Mouse (Mus musculus) neural tube, embryonic 10.5 days (tissue): Measurements from ENCODE around the gene Cd276.
"Not testable (repeated sequence)": the region's sequence is repeated elsewhere in the genome, so short reads cannot be mapped to it uniquely, and the experiment has no call there.

Experiments
- DNase-seq: peaks from one replicate; pipeline ENCODE4 v3.0.0-alpha.2; 2017; ENCODE audit warnings: low spot score; ENCODE audit errors: extremely low spot score

Cd276 gene

DNA sequence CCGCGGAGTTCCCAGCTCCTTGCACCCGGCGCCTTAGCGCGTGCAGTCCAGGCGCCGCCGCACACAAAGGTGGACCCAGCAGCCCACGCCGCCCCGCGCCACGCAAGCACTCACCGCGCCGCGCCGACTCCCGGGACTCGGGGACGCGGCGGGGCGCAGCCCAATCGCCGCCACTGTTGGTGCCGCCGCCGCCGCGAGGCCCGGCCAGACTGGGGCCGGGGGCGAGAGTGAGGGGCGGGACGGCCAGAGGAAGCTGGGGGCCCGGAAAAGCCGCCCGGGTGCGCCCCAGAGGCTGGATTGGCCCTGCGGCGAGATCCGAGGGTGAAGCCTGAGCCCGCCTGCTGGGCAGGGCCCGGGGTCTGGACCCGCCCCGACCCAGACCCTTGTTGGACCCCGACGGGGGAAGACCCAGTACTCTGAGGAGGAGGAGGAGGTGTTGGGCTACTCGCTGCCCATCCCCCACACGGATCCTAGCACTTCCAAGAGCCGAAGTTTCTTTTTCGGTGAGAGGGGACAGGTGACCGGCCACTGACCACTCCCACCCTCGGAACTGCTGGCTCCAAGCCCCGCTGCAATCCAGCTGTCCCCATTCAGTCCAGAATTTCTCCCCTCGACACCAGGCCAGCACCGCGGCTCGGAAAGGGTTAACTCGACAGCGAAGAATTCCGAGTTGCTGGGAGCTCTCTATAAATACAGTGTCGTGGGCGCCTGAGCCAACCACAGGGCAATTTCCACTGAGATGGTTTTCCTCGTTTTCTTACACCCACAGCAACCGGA, at the start of gene Cd276:
Cd276 (minus strand) TSS at position 530 of the 777 bp plus-strand sequence.
- peak; percentile 82 for DNase-seq

DNA sequence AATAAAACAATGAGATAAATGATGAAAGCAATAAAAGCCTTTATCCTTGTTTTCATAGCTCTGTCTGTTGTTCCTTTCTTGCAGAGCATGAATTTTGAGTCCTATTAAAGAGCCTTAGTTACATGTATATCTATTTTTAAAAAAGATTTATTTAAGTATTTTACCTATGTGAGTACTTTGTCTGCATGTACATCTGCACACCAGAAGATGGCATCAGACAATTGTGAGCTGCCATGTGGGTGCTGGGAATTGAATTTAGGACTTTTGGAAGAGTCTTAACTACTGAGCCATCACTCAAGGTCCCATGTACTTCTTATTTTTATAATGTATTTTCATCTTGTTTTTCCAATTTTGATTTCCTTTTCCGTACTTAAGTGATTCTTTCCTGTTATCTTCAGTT, 40.1 kb upstream of the Cd276 start:
- no peak for DNase-seq

DNA sequence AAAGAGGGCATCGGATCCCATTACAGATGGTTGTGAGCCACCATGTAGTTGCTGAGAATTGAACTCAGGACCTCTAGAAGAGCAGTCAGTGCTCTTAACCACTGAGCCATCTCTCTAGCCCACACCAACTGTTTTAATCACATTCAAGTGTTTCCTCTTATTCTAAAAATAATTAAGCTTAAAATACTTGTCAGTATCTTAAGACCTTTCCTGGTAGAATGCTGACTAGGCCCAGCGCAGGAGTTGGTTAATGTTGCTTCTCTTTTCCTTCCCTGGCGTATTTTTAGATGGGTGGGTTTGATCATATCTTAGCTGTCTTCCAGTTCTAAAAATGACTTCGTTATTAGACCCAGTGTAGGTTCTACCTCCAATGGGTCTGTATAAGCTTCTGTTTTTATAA, 33.4 kb upstream of the Cd276 start:
- no peak for DNase-seq

DNA sequence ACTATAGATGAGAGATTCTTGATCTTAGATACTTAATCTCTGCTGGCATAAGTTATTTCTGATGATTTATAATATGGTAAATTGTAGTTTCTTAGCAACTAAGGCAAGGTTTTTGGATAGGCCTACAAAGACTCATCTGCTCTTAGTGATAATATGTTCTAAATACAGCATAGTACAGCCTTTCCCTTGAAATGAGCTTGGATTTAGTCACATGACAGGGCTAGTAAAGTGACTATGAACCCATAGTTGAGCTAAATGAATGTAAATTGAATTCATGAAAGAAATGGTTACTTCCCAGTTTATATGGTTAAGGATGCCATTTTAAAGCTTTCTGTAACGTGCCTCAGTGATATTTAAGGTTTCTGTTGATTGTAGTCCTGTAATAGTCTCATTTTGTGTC, 29.1 kb upstream of the Cd276 start:
- DNase-seq: no peak

DNA sequence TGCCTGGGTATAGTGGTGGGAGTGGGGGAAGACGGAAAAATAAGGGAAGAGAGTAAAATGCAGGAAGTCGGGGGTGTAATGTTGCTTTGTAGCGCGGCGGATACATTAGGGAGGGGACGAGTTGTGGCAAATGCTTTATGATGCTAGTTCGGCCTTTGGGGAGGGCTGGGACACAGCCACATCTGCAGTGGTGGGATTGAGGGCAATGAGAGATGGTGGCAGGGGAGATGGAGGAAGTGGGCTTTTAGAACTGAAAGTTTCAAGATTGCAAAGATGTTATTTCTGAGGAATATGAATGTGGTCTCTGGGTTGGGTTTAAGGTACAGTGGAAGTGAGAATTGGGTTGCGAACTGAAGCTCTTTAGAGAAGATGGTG, 28.0 kb upstream of the Cd276 start:
- DNase-seq: no peak

DNA sequence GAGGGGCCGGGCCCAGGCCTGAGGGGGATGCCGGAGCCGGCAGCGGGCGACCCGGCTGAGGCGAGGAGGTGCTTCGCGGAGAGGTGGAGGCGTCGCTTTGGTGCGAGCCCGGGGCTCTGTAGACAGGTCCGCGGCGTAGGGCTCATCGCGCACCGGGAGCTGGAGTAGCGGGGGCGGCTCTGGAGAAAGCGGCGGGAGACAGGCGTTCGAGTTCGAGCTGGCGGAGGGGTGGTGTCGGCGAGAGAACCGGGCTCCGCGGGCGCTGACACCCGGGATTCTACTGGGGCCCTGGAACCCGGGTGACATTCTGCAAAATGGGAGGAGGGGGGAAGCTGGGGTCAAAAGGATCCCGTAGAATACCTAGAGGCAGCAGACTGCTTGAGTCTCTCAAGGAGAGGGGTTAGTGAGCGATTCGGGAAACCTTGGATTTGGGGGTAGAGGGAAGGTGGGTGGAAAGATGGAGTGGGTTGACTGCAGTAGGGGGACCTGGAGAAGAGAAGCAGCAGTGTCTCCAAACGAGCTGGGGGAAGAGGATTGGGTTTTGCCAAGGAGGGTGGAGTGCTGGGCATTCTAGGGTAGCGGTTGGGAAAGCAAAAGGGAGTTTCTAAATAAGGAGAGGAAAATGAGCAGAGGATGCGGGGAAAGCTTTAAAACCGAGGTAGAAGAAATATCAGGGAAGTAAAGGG, 27.5 kb upstream of the Cd276 start:
- DNase-seq: no peak

DNA sequence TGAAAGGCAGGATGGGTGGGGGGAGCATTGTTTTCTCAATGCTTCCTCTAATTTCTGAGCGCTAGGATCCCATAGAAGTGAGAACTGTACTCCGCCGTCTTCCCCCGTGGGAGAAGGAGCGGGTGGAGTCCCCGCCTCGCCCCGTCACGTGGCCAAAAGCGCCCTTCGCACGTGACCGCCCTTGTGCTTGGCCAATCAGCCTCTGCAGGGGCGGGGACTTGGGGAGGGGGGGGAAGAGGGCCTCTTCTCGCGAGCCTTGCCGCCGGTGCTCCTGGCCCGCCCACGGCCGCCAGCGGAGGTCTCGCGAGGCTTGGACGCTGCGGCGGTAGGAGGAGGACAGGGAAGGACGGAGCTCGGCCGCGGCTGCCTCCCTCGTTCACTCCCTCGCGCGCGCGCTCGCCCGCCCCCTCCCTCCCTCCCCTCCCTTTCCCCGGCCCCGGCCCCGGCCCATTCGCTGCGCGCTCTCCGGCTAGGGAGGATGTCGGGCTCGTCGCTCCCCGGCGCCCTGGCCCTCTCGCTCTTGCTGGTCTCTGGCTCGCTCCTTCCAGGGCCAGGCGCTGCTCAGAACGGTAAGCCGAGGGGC, 26.8 kb upstream of the Cd276 start, which contains the start of gene Nptn:
Nptn (plus strand) TSS at position 283 of the 583 bp plus-strand sequence.
- DNase-seq: peak; percentile 97

DNA sequence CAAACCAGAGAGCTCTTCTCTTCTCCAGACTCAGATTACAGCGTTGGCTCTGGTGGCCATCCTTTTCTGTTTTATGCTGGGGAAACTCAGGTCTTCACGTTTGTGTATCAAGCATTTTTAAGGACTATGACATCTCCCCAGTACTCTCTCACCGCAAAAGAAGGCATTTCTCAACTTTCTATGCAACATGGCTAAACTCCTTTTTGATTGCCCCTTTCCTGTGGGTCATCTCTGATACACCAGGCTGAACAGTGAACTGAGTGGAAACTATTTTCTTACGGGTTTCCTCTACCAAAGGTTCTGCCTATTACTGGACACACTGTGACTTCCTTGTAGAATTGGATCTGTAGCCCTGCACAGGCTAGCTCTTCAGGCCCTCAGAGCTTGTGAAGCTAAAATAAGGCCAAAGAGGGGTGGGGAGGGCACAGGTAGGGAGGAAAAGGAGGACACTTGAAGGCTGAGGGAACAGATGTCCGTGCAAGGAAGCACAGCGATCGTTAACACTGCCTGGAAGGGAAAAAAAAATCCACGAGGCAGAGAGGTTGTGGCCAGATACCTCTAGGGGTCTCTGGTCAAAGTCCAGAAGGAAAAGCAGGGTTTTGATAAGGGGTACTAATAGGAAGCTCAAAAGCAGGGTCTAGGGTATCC, 26.2 kb upstream of the Cd276 start:
- no peak for DNase-seq

DNA sequence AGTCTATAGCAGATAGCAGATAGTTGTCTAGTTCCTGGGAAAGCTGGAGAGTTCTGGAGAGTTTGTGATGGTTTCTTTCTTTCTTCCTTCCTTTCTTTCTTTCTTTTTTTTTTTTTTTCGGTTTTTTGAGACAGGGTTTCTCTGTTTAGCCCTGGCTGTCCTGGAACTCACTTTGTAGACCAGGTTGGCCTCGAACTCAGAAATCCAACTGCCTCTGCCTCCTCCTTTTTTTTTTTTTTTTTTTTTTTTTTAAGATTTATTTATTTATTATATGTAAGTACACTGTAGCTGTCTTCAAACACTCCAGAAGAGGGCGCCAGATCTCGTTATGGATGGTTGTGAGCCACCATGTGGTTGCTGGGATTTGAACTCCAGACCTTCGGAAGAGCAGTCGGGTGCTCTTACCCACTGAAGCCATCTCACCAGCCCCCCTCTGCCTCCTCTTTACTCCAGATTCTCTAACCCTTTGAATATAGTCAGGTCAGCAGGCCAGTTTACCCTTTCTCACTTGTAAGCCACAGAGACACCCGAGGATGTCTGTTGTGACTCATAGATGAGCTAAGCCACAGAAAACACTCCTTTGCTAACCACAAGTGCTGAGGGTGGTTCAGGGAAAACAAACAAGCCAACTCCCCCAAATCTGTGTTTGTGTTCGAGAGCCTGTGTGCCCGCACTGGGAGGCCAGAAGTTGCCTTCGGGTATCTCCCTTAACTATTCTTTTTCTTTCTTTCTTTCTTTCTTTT, 25.4 kb upstream of the Cd276 start:
- DNase-seq: not testable (repeated sequence)

DNA sequence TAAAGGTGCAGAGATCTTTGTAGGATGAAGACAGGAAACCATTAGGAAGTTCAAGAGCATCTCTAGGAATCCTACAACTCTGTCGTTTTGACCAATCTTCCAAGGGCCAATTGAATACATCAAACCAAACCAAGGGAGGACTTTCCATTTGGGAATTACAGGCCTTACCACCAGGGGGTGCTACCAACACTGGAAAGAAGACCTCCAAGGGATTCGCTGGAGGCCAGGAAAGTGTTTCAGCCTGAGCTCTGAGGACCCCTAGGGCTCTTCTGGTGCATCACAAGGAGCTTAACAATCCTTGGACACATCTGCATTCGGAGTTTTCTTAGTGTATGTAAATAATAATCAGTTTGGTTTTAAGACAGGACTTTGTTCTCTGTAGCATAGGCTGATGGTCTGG, 23.4 kb upstream of the Cd276 start:
- peak; percentile 76 for DNase-seq

DNA sequence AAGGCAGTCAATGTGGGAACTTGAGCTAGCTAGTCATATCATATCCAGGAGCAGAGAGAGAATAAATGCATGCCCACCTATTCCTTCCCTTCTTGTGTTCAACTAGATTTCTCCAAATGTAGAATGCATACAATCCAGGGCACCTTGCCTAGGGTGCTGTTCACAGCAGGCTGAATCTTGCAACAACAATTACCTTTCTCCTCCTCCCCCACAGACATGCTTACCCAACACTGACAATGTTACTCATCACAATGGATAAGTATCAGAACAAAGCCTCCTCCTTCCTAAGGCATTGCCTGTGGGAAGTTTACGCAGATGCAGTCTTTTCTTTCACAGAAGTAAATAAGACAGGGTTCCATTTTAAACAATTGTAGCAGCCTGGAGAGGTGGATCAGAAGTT, 15.8 kb upstream of the Cd276 start:
- no peak for DNase-seq

DNA sequence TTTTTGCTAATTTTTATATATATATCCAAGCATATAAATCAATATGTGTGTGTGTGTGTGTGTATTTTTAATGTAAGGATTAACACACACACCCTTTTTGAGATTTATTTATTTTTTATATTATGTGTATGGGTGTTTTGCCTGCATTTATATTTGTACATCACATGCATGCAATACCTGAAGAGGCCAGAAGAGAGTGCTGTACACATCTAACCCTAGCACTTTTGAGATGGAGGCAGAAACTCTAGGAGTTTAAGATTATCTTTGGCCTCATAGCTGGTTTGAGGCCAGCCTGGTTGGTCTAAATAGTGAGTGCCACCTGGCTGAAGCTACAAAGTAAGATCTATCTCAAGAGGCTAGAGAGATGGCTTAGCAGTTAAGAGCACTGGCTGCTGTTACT, 12.4 kb upstream of the Cd276 start:
- peak; percentile 15 for DNase-seq

DNA sequence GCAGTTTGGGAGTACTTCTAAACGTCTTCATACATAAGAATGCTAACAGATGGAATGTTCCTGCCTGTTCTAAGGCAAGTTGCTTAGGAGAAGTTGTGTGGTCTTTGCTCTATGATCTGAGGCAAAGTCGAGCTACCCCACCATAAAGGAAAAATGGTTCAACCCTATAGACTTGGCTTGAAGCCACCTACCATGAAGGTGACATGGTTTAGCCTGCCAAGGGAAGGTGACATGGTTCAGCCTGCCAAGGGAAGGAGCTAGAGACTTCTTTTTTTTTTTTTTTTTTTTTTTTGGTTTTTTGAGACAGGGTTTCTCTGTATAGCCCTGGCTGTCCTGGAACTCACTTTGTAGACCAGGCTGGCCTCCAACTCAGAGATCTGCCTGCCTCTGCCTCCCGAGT, 10.7 kb upstream of the Cd276 start:
- peak; percentile 3 for DNase-seq

DNA sequence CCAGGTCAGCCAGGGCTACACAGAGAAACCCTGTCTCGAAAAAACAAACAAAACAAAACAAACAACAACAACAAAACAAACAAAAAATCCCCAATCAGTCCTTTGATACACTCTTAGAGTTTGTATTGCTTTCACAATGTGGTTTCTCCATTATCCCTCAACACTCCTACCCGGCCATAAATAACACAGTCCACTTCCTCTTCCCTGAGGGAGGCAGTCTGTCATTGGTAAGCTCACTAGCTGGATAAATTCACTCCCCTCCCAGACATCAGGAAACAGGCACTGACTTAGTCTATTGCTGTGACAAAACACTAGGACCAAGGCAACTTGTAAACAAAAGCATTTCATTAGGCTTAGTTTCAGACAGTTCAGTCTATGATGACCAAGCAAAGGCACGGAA, 5.0 kb upstream of the Cd276 start:
- DNase-seq: no peak

DNA sequence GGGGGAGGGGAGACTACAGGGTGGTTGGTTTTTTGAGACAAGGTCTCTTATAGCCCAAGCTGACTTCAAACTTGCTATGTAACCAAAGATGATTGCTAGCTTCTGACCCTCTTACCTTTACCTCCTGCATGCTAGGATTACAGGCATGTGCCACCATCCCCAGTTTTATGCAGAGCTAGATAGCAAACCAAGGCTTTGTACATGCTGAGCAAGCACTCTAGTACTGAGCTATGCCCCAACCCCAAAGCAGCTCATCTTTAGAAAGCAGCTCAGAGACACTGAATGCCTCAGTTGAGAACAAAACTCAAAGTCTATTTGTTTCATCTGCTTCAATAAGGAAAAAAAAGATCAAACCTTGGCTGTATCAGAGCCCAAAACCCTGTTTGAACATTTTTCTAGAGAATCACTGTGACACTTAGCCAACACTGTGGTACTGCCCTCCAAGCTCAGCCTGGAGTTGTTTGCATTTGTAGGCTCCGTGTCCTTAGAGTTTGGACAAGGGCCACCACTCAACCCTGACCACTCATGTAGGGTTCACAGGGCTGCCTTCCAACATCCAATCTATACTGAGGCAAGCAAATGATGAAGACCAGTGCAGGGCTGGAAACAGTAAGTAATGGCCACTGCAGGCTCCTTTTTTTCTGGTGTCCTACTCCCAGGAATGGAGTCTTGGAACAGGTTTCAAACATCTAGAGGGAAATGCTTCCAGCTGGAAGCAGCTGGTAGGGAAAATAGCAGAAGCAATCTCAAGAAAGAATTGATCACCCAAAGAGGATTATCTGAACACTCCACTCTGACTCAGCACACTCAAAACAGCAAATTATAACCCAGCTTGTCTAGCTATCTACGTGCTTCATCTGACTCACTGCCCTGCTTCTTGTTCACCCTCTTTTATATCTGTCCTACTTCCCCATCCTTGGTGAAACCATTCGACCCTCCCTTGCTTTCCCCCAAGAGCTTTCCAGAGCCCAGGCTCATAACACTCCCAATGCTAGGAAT, 2.5 kb upstream of the Cd276 start:
- DNase-seq: no peak

DNA sequence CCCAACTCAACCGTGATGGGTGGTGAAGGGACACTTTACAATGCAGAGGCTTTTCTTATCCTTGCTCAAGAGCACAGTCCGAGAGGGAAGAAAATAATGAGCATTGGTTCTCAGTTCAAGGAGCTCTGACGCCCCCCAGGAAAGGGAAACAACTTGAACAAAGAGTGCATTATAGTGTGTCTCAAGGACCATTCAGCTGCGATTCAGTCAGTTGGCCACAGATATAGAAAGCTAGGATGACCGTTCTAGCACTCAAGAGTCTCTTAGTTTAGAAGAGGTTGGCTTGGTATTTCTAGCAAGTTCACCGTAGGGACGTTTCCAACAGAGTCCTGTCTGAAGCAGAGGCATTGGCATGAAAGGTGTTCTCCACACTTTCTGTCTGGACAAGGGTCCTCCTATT, 1.4 kb upstream of the Cd276 start:
- DNase-seq: no peak

DNA sequence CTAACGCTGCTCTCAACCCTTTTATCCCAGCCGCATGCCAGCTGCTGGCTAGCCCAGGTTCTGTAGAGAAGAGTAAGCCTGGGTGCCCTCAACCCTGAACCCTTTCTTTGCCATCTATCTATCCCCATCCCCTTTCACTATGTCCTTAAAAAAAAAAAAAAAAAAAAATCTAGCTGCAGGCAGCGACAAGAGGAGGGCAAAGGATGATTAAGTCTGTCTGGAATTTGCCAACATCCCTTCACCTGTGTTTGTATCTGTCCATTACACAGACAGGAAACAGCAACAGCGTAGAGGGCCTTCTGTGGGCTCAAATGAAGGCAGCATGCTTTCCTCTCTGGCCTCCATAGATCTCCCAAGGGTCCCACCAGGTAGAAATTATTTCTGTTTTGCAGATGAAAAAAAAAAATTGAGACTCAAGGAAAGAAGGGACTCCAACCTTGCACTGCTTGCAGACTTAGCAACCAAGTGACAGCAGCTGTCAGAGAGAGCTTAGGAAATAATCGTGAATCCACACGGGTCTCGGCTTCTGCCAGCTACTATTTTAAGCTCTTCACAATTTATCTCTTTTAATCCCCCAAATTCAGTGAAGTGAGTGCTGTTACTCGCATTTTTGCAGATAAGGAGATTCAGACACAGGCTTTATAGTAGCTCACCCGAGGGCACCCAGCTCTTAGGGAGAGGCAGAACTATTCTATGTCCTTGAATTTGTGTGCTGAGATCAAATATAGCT, 613 bp upstream of the Cd276 start:
- no peak for DNase-seq

DNA sequence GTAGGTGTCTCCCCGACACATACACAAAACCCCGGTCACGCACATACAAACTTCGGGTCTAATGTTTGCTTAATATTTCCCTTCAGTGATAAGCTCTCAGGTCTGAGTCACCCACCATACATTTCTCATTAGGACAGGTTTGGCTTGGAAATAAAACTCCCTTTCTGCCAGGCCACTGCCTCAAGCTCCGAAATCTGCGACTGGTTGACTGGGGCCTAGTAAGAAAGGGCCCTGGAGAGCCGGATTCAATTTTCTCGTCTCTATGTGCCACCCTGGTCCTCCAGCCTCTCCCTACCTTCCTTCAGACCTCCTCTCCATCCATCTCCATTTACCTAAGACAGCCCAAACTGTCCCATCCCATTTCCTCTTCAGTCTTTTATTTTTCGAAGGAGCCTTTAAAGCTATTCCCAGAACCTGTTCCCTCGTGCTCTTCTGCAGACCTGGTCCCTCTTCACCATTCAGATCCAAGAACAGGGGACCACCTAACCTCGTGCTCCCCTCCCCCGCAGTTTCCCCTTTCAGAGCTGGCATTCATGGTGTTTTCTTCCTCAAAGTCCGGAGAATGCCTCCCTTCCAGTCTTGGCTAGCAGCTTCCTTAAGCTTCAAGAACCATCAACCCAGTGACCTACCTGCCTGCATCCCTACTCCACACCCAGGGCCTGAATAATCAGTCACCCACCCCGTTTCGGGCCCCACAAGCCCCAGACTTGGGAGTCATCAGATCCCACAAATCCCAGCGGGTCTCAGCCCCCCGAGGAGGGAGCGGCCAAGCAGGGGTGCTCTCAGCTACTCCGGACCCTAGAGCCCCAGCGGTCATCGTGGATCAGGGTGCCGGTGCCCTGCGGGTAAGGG, 955 bp downstream of the Cd276 start:
- no peak for DNase-seq

DNA sequence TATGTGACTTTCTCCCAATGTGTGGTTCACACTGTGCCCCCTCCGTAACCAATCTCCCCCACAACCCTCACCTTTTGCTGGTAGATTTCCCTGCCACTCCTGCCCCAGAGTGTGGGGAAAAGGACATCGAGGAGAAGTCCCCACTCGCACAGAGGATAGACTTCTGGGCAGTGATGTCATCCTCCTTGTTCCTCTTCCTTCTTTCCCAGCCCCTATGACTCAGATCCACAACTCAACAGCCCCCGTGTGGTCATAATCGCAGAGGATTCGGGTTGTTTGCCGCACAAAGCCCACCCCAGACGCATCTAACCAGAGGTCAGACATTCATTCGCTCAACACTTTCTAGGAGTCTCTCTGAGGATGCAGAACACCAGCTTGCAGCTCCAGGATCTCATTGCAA, 3.2 kb downstream of the Cd276 start:
- no peak for DNase-seq
